Mouse (Mus musculus) MEL (cell line): Measurements from ENCODE around the gene Dscam. TPM values are rescaled to one million over a fixed set of nuclear protein-coding genes. Genes with fewer than 3 reads are reported as not detected.

Experiments used
- DNase-seq: peaks from one replicate; pipeline ENCODE4 v3.0.0; 2011; ENCODE audit warnings: low read depth, low spot score
- H3K27ac ChIP-seq: 2 replicates; pipeline ENCODE4 v1.5.1; 2012; ENCODE audit warnings: low read depth, mild to moderate bottlenecking, control low read depth, low read length, moderate library complexity; ENCODE audit not compliant: control insufficient read depth
- H3K27me3 ChIP-seq, 2 experiments: fragments of 150-350 bp in 1 of 2; sonication (generic) in 1 of 2; 2 replicates each; pipeline ENCODE4 v1.6.1; 2012; ENCODE audit warnings: low read length in 2 of 2, mild to moderate bottlenecking in 2 of 2, improper control_type of control experiment in 1 of 2, moderate library complexity in 1 of 2; ENCODE audit not compliant: insufficient read depth in 2 of 2, control insufficient read depth in 1 of 2
- H3K36me3 ChIP-seq, 2 experiments: 2 replicates each; pipeline ENCODE4 v1.6.1; 2012 to 2014; ENCODE audit warnings: low read length in 2 of 2, improper control_type of control experiment in 1 of 2, inconsistent platforms in 1 of 2, mild to moderate bottlenecking in 1 of 2; ENCODE audit not compliant: insufficient read depth in 2 of 2, control insufficient read depth in 1 of 2
- H3K4me1 ChIP-seq, 2 experiments: fragments of 150-350 bp in 1 of 2; sonication (generic) in 1 of 2; 2 replicates each; pipeline ENCODE4 v1.6.1; 2012; ENCODE audit warnings: low read length in 2 of 2, improper control_type of control experiment in 1 of 2, mild to moderate bottlenecking in 1 of 2; ENCODE audit not compliant: insufficient read depth in 2 of 2, control insufficient read depth in 1 of 2
- H3K4me3 ChIP-seq, 2 experiments: fragments of 150-350 bp in 1 of 2; sonication (generic) in 1 of 2; 2 replicates each; pipeline ENCODE4 v1.5.1; 2012; ENCODE audit warnings: low read depth in 2 of 2, low read length in 2 of 2, mild to moderate bottlenecking in 2 of 2, moderate library complexity in 2 of 2, control low read depth in 1 of 2, improper control_type of control experiment in 1 of 2; ENCODE audit not compliant: control insufficient read depth in 1 of 2, insufficient read depth in 1 of 2
- H3K79me2 ChIP-seq: 2 replicates; pipeline ENCODE4 v1.6.1; 2012; ENCODE audit warnings: mild to moderate bottlenecking, low read length, moderate library complexity; ENCODE audit not compliant: control insufficient read depth, poor library complexity, insufficient read depth
- H3K9ac ChIP-seq: 2 replicates; pipeline ENCODE4 v1.6.1; 2012; ENCODE audit warnings: low read depth, mild to moderate bottlenecking, control low read depth, low read length, moderate library complexity; ENCODE audit not compliant: control insufficient read depth, poor library complexity, severe bottlenecking
- H3K9me3 ChIP-seq: fragments of 150-350 bp; sonication (generic); replicated peaks from 2 replicates; pipeline ENCODE4 v1.6.1; 2012; ENCODE audit warnings: mild to moderate bottlenecking, low read length, improper control_type of control experiment, moderate library complexity; ENCODE audit not compliant: insufficient read depth
- BHLHE40 ChIP-seq: IDR thresholded peaks from 2 replicates; pipeline ENCODE4 v1.6.1; 2012; ENCODE audit warnings: low read depth, mild to moderate bottlenecking, inconsistent platforms, low read length, improper control_type of control experiment, borderline replicate concordance
- CHD1 ChIP-seq: IDR thresholded peaks from 2 replicates; pipeline ENCODE4 v1.6.1; 2012; ENCODE audit warnings: low read depth, mild to moderate bottlenecking, inconsistent platforms, low read length, improper control_type of control experiment
- CHD2 ChIP-seq: IDR thresholded peaks from 2 replicates; pipeline ENCODE4 v1.6.1; 2011; ENCODE audit warnings: low read length, improper control_type of control experiment
- CTCF ChIP-seq, 3 experiments: IDR thresholded peaks in 2 of 3; conservative IDR thresholded peaks in 1 of 3; 2 replicates each; pipeline ENCODE4 v1.5.1; 2011 to 2012; ENCODE audit warnings: low read length in 3 of 3, low read depth in 2 of 3, mild to moderate bottlenecking in 2 of 3, improper control_type of control experiment in 1 of 3, inconsistent platforms in 1 of 3, mixed read lengths in 1 of 3, moderate library complexity in 1 of 3; ENCODE audit not compliant: control insufficient read depth in 1 of 3, insufficient read depth in 1 of 3, poor library complexity in 1 of 3, severe bottlenecking in 1 of 3
- ELF1 ChIP-seq: IDR thresholded peaks from 2 replicates; pipeline ENCODE4 v1.6.1; 2014; ENCODE audit warnings: low read depth, mild to moderate bottlenecking, inconsistent platforms, low read length, improper control_type of control experiment, moderate library complexity
- EP300 ChIP-seq, 2 experiments: IDR thresholded peaks; 2 replicates each; pipeline ENCODE4 v1.6.1; 2011; ENCODE audit warnings: improper control_type of control experiment in 2 of 2, low read length in 2 of 2, low read depth in 1 of 2, mild to moderate bottlenecking in 1 of 2
- ETS1 ChIP-seq: IDR thresholded peaks from 2 replicates; pipeline ENCODE4 v1.6.1; 2012; ENCODE audit warnings: low read depth, mild to moderate bottlenecking, inconsistent platforms, low read length, improper control_type of control experiment, moderate library complexity
- GABPA ChIP-seq: IDR thresholded peaks from 2 replicates; pipeline ENCODE4 v1.6.1; 2012; ENCODE audit warnings: low read depth, mild to moderate bottlenecking, inconsistent platforms, low read length, improper control_type of control experiment, moderate library complexity
- GATA1 ChIP-seq: IDR thresholded peaks from 2 replicates; pipeline ENCODE4 v1.6.1; 2011; ENCODE audit warnings: low read depth, low read length, improper control_type of control experiment
- HCFC1 ChIP-seq: IDR thresholded peaks from 2 replicates; pipeline ENCODE4 v1.6.1; 2012; ENCODE audit warnings: low read depth, mild to moderate bottlenecking, inconsistent platforms, low read length, improper control_type of control experiment, moderate library complexity
- JUND ChIP-seq: IDR thresholded peaks from 2 replicates; pipeline ENCODE4 v1.6.1; 2011; ENCODE audit warnings: low read depth, mild to moderate bottlenecking, improper control_type of control experiment, low read length
- KAT2A ChIP-seq: conservative IDR thresholded peaks from 2 replicates; pipeline ENCODE4 v1.6.1; 2012; ENCODE audit warnings: low read depth, low read length, improper control_type of control experiment, inconsistent platforms
- MAFK ChIP-seq: IDR thresholded peaks from 2 replicates; pipeline ENCODE4 v1.6.1; 2011; ENCODE audit warnings: low read depth, mild to moderate bottlenecking, low read length, improper control_type of control experiment, borderline replicate concordance
- MAX ChIP-seq: IDR thresholded peaks from 2 replicates; pipeline ENCODE4 v1.6.1; 2011; ENCODE audit warnings: low read length, improper control_type of control experiment
- MAZ ChIP-seq: IDR thresholded peaks from 2 replicates; pipeline ENCODE4 v1.6.1; 2012; ENCODE audit warnings: low read depth, mild to moderate bottlenecking, inconsistent platforms, low read length, improper control_type of control experiment
- MEF2A ChIP-seq: IDR thresholded peaks from 2 replicates; pipeline ENCODE4 v1.6.1; 2014; ENCODE audit warnings: low read depth, mild to moderate bottlenecking, inconsistent platforms, low read length, improper control_type of control experiment; ENCODE audit not compliant: poor library complexity, insufficient replicate concordance, severe bottlenecking; ENCODE audit errors: extremely low read depth
- NRF1 ChIP-seq: IDR thresholded peaks from 2 replicates; pipeline ENCODE4 v1.6.1; 2014; ENCODE audit warnings: low read depth, mild to moderate bottlenecking, inconsistent platforms, low read length, improper control_type of control experiment, moderate library complexity; ENCODE audit not compliant: poor library complexity, insufficient read depth, severe bottlenecking
- POLR2A ChIP-seq, 2 experiments: IDR thresholded peaks; 2 replicates each; pipeline ENCODE4 v1.6.1; 2011 to 2012; ENCODE audit warnings: low read length in 2 of 2, mild to moderate bottlenecking in 2 of 2, control low read depth in 1 of 2, improper control_type of control experiment in 1 of 2, low read depth in 1 of 2, moderate library complexity in 1 of 2; ENCODE audit not compliant: control insufficient read depth in 1 of 2, insufficient read depth in 1 of 2, poor library complexity in 1 of 2
- POLR2AphosphoS2 ChIP-seq: IDR thresholded peaks from 2 replicates; pipeline ENCODE4 v1.6.1; 2011; ENCODE audit warnings: low read length, improper control_type of control experiment
- RCOR1 ChIP-seq: IDR thresholded peaks from 2 replicates; pipeline ENCODE4 v1.6.1; 2012; ENCODE audit warnings: low read depth, mild to moderate bottlenecking, inconsistent platforms, low read length, improper control_type of control experiment
- TAL1 ChIP-seq: IDR thresholded peaks from 2 replicates; pipeline ENCODE4 v1.6.1; 2012; ENCODE audit warnings: mild to moderate bottlenecking, inconsistent platforms, low read length, moderate library complexity, mixed read lengths
- TCF12 ChIP-seq: IDR thresholded peaks from 2 replicates; pipeline ENCODE4 v1.6.1; 2014; ENCODE audit warnings: low read depth, mild to moderate bottlenecking, inconsistent platforms, low read length, improper control_type of control experiment, moderate library complexity
- UBTF ChIP-seq: IDR thresholded peaks from 2 replicates; pipeline ENCODE4 v1.6.1; 2012; ENCODE audit warnings: low read depth, mild to moderate bottlenecking, inconsistent platforms, low read length, improper control_type of control experiment, moderate library complexity, borderline replicate concordance; ENCODE audit not compliant: insufficient read depth
- USF1 ChIP-seq: IDR thresholded peaks from 2 replicates; pipeline ENCODE4 v1.6.1; 2014; ENCODE audit warnings: low read depth, mild to moderate bottlenecking, inconsistent platforms, low read length, improper control_type of control experiment, moderate library complexity
- USF2 ChIP-seq, 2 experiments: IDR thresholded peaks; 2 replicates each; pipeline ENCODE4 v1.6.1; 2011 to 2012; ENCODE audit warnings: improper control_type of control experiment in 2 of 2, low read length in 2 of 2, borderline replicate concordance in 1 of 2, inconsistent platforms in 1 of 2, low read depth in 1 of 2, mild to moderate bottlenecking in 1 of 2; ENCODE audit not compliant: insufficient read depth in 1 of 2
- polyA plus RNA-seq, 2 experiments: library from polyadenylated mRNA; stranded (reverse) in 1 of 2; unstranded in 1 of 2; fragments of >175 nt in 1 of 2; fragments of >200 nt in 1 of 2; gene quantifications; 2 replicates each; pipeline versions ENCODE4 v1.2.1 to v1.2.4; 2012; ENCODE audit warnings: low replicate concordance in 2 of 2, low read depth in 1 of 2; ENCODE audit not compliant: insufficient read length in 2 of 2, insufficient read depth in 1 of 2, missing spikeins in 1 of 2
- total RNA-seq: library from RNA; depleted of rRNA; stranded (reverse); fragments of 300-350 nt; gene quantifications from 2 replicates; pipeline ENCODE4 v1.2.3, GENCODE M21; 2012

Dscam gene
- total and polyA plus RNA-seq, 3 experiments = not detected

DNA sequence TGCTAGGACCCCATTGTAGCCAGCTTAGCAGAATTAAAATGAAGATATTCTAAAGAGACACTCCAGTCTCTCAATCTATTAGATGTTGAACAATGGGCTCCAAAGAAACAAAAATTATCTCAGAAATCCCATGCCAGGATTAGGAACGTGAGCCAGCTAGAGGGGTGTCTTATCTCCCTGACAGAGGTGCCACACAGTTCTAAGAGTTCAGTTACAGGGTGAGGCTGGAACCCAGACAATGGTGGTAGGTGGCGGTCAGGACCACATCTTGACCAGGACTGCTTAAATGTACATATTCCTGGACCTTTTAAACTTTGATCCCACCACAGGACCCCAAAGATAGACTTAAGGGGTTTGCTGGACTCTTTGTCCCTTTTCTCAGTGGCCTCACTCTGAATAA is 200.1 kb downstream of the Dscam start:
- Histone ChIP-seq H3K4me3 (no peak overlapping the region), H3K27me3 (no peaks in the 10 kb centered on the region), H3K79me2 (no peaks in the 10 kb centered on the region), H3K36me3 (peaks cover 0 to 2% of the 10 kb centered on the region in 2 experiments; a peak in 1 of 4 replicates), H3K9ac (no peak overlapping the region), H3K4me1 (no peaks in the 10 kb centered on the region), H3K27ac (no peak overlapping the region), H3K9me3 (no peaks in the 10 kb centered on the region)
- DNase-seq = no peak
- TF ChIP-seq NRF1 (no peak), JUND (no peak), MEF2A (no peak), CHD1 (no peak), GATA1 (no peak), UBTF (no peak), KAT2A (no peak), CTCF (IDR thresholded peaks at IDR 0.05 in 2 of 3, conservative IDR thresholded peaks at IDR 0.05 in 1 of 3; ENCODE audit: control insufficient read depth in 1 of 3, insufficient read depth in 1 of 3, low read depth in 2 of 3, low read length in 3 of 3, poor library complexity in 1 of 3, severe bottlenecking in 1 of 3) (no peak), MAFK (no peak), RCOR1 (no peak), CHD2 (no peak), MAZ (no peak), ETS1 (no peak), EP300 (IDR thresholded peaks at IDR 0.05; ENCODE audit: low read depth in 1 of 2, low read length in 2 of 2) (no peak), HCFC1 (no peak), USF1 (no peak), BHLHE40 (no peak), POLR2AphosphoS2 (no peak), POLR2A (IDR thresholded peaks at IDR 0.05; ENCODE audit: control insufficient read depth in 1 of 2, insufficient read depth in 1 of 2, low read depth in 1 of 2, low read length in 2 of 2, poor library complexity in 1 of 2) (no peak), MAX (no peak)

GRCm38 (mm10) chr16:96969643-96970042 is 200.9 kb downstream of the Dscam start:
- Histone ChIP-seq H3K27me3 (no peaks in the 10 kb centered on the region), H3K27ac (no peak overlapping the region), H3K9ac (no peak overlapping the region), H3K36me3 (peaks cover 0 to 2% of the 10 kb centered on the region in 2 experiments; a peak in 1 of 4 replicates), H3K4me3 (no peak overlapping the region), H3K9me3 (no peaks in the 10 kb centered on the region), H3K4me1 (no peaks in the 10 kb centered on the region), H3K79me2 (no peaks in the 10 kb centered on the region)
- peak; percentile 5 for DNase-seq
- TF ChIP-seq USF2 (IDR thresholded peaks at IDR 0.05; ENCODE audit: borderline replicate concordance in 1 of 2, insufficient read depth in 1 of 2, low read depth in 1 of 2, low read length in 2 of 2) = no peak
- no peak for TF ChIP-seq TCF12
- TF ChIP-seq GABPA = no peak
- TF ChIP-seq ELF1 = no peak
- no peak for TF ChIP-seq TAL1
